Mouse (Mus musculus): ENCODE measurements around the gene Mta2. TPM values are rescaled to one million over a fixed set of nuclear protein-coding genes. Genes with fewer than 3 reads are reported as not detected.
A peak's percentile ranks its signal among the peaks of the same experiment; 100 is the strongest.
"Not testable (repeated sequence)": the region's sequence is repeated elsewhere in the genome, so short reads cannot be mapped to it uniquely, and the experiment has no call there.

The Mta2 gene
- polyA plus RNA-seq, 1 experiment from 2014 or later: 53.1 TPM

GRCm38 (mm10) chr19:8967373-8967743, 25.7 kb downstream of the Mta2 start:
- ATAC-seq: no peak
- Histone ChIP-seq H3K9ac (ENCODE audit: low read depth, low read length) (peak overlapping the region; percentile 80), H3K4me3 (ENCODE audit: low read depth, low read length) (peak overlapping the region; percentile 73), H3K9me3 (ENCODE audit: control insufficient read depth) (no peaks in the 10 kb centered on the region), H3K27me3 (replicated peaks; ENCODE audit: control insufficient read depth, insufficient read depth, low read length) (no peaks in the 10 kb centered on the region), H3K27ac (ENCODE audit: low read depth, low read length) (peak overlapping the region; percentile 10), H3K4me2 (replicated peaks; ENCODE audit: low read depth) (peak overlapping the region; percentile 81), H3K36me3 (ENCODE audit: control insufficient read depth, insufficient read depth) (peaks cover 59% of the 10 kb centered on the region), H3K4me1 (replicated peaks; ENCODE audit: control insufficient read depth, insufficient read depth, low read length) (0 out of 2 replicates have a peak, but pooled peaks cover 5% of the 10 kb centered on the region)
- WGBS: 0% methylated on average over 8 of the region's 8 CpGs
- no peak for TF ChIP-seq CTCF (IDR thresholded peaks at IDR 0.05; ENCODE audit: low read depth)

GRCm38 (mm10) chr19:8967893-8968292, 26.2 kb downstream of the Mta2 start:
- no peak for TF ChIP-seq CTCF (IDR thresholded peaks at IDR 0.05; ENCODE audit: low read depth)
- Histone ChIP-seq H3K4me2 (replicated peaks; ENCODE audit: low read depth) (peak overlapping the region; percentile 81), H3K9me3 (ENCODE audit: control insufficient read depth) (no peaks in the 10 kb centered on the region), H3K27ac (ENCODE audit: low read depth, low read length) (0 out of 2 replicates have a peak overlapping the region, but pooled peaks have one; percentile 6), H3K36me3 (ENCODE audit: control insufficient read depth, insufficient read depth) (peaks cover 59% of the 10 kb centered on the region), H3K4me3 (ENCODE audit: low read depth, low read length) (peak overlapping the region; percentile 73), H3K4me1 (replicated peaks; ENCODE audit: control insufficient read depth, insufficient read depth, low read length) (0 out of 2 replicates have a peak, but pooled peaks cover 5% of the 10 kb centered on the region), H3K9ac (ENCODE audit: low read depth, low read length) (peak overlapping the region; percentile 80), H3K27me3 (replicated peaks; ENCODE audit: control insufficient read depth, insufficient read depth, low read length) (no peaks in the 10 kb centered on the region)
- ATAC-seq: no peak
- WGBS: 0% methylated on average over 9 of the region's 9 CpGs

GRCm38 (mm10) chr19:8972491-8972890, 30.8 kb downstream of the Mta2 start:
- H3K27me3 ChIP-seq (replicated peaks; ENCODE audit: control insufficient read depth, insufficient read depth, low read length); ATAC-seq; H3K9me3 ChIP-seq (ENCODE audit: control insufficient read depth); H3K4me1 ChIP-seq (replicated peaks; ENCODE audit: control insufficient read depth, insufficient read depth, low read length); H3K9ac ChIP-seq (ENCODE audit: low read depth, low read length); H3K27ac ChIP-seq (ENCODE audit: low read depth, low read length); H3K4me3 ChIP-seq (ENCODE audit: low read depth, low read length); H3K4me2 ChIP-seq (replicated peaks; ENCODE audit: low read depth): not testable (repeated sequence)
- H3K36me3 ChIP-seq (ENCODE audit: control insufficient read depth, insufficient read depth): peaks cover 76% of the 10 kb centered on the region
- WGBS: 73% methylated on average over 8 of the region's 8 CpGs

- Histone ChIP-seq H3K4me2 (replicated peaks; ENCODE audit: low read depth) (no peak overlapping the region), H3K27me3 (replicated peaks; ENCODE audit: control insufficient read depth, insufficient read depth, low read length) (no peaks in the 10 kb centered on the region), H3K9me3 (ENCODE audit: control insufficient read depth) (no peaks in the 10 kb centered on the region), H3K36me3 (ENCODE audit: control insufficient read depth, insufficient read depth) (peaks cover 89% of the 10 kb centered on the region), H3K27ac (ENCODE audit: low read depth, low read length) (no peak overlapping the region), H3K4me1 (replicated peaks; ENCODE audit: control insufficient read depth, insufficient read depth, low read length) (no peaks in the 10 kb centered on the region), H3K9ac (ENCODE audit: low read depth, low read length) (no peak overlapping the region), H3K4me3 (ENCODE audit: low read depth, low read length) (no peak overlapping the region)
- peak; percentile 31; the same call in 1 of the 2 replicates for TF ChIP-seq CTCF (IDR thresholded peaks at IDR 0.05; ENCODE audit: low read depth)
- ATAC-seq: no peak
- 85% methylated on average over 1 of the region's 1 CpGs for WGBS
These were observed 33.0 kb downstream of the Mta2 start for GRCm38 (mm10) chr19:8974638-8975037.

- Histone ChIP-seq H3K4me2 (replicated peaks; ENCODE audit: low read depth) (no peak overlapping the region), H3K27me3 (replicated peaks; ENCODE audit: control insufficient read depth, insufficient read depth, low read length) (no peaks in the 10 kb centered on the region), H3K4me1 (replicated peaks; ENCODE audit: control insufficient read depth, insufficient read depth, low read length) (no peaks in the 10 kb centered on the region), H3K9me3 (ENCODE audit: control insufficient read depth) (no peaks in the 10 kb centered on the region), H3K36me3 (ENCODE audit: control insufficient read depth, insufficient read depth) (peaks cover 81% of the 10 kb centered on the region), H3K9ac (ENCODE audit: low read depth, low read length) (no peak overlapping the region), H3K4me3 (ENCODE audit: low read depth, low read length) (no peak overlapping the region), H3K27ac (ENCODE audit: low read depth, low read length) (no peak overlapping the region)
- TF ChIP-seq CTCF (IDR thresholded peaks at IDR 0.05; ENCODE audit: low read depth): no peak
- no peak for ATAC-seq
- 93% methylated on average over 2 of the region's 2 CpGs for WGBS
These were observed 33.8 kb downstream of the Mta2 start for GRCm38 (mm10) chr19:8975491-8975890.

- peak; percentile 93 for TF ChIP-seq CTCF (IDR thresholded peaks at IDR 0.05; ENCODE audit: low read depth)
- H3K9me3 ChIP-seq (ENCODE audit: control insufficient read depth): no peaks in the 10 kb centered on the region
- no peak overlapping the region for H3K27ac ChIP-seq (ENCODE audit: low read depth, low read length)
- no peaks in the 10 kb centered on the region for H3K4me1 ChIP-seq (replicated peaks; ENCODE audit: control insufficient read depth, insufficient read depth, low read length)
- peak; percentile 66; the same call in 1 of the 2 replicates for ATAC-seq
- WGBS: 39% methylated on average over 3 of the region's 3 CpGs
- no peak overlapping the region for H3K4me3 ChIP-seq (ENCODE audit: low read depth, low read length)
- H3K27me3 ChIP-seq (replicated peaks; ENCODE audit: control insufficient read depth, insufficient read depth, low read length): no peaks in the 10 kb centered on the region
- H3K4me2 ChIP-seq (replicated peaks; ENCODE audit: low read depth): no peak overlapping the region
- peaks cover 71% of the 10 kb centered on the region for H3K36me3 ChIP-seq (ENCODE audit: control insufficient read depth, insufficient read depth)
- H3K9ac ChIP-seq (ENCODE audit: low read depth, low read length): no peak overlapping the region
These were observed 34.9 kb downstream of the Mta2 start for GRCm38 (mm10) chr19:8976535-8976934.

GRCm38 (mm10) chr19:8980771-8981170, 39.1 kb downstream of the Mta2 start:
- 59% methylated on average over 5 of the region's 5 CpGs for WGBS
- H3K4me3 ChIP-seq (ENCODE audit: low read depth, low read length): no peak overlapping the region
- H3K4me2 ChIP-seq (replicated peaks; ENCODE audit: low read depth): no peak overlapping the region
- peaks cover 27% of the 10 kb centered on the region for H3K4me1 ChIP-seq (replicated peaks; ENCODE audit: control insufficient read depth, insufficient read depth, low read length)
- H3K9me3 ChIP-seq (ENCODE audit: control insufficient read depth): no peaks in the 10 kb centered on the region
- ATAC-seq: no peak
- H3K9ac ChIP-seq (ENCODE audit: low read depth, low read length): no peak overlapping the region
- H3K36me3 ChIP-seq (ENCODE audit: control insufficient read depth, insufficient read depth): peaks cover 31% of the 10 kb centered on the region
- no peak overlapping the region for H3K27ac ChIP-seq (ENCODE audit: low read depth, low read length)
- H3K27me3 ChIP-seq (replicated peaks; ENCODE audit: control insufficient read depth, insufficient read depth, low read length): no peaks in the 10 kb centered on the region
- TF ChIP-seq CTCF (IDR thresholded peaks at IDR 0.05; ENCODE audit: low read depth): no peak

All from intestine, postnatal 0 days (tissue).